Comparison of ENCODE assay signal across 10 mouse cellular contexts in the genomic region with DNA sequence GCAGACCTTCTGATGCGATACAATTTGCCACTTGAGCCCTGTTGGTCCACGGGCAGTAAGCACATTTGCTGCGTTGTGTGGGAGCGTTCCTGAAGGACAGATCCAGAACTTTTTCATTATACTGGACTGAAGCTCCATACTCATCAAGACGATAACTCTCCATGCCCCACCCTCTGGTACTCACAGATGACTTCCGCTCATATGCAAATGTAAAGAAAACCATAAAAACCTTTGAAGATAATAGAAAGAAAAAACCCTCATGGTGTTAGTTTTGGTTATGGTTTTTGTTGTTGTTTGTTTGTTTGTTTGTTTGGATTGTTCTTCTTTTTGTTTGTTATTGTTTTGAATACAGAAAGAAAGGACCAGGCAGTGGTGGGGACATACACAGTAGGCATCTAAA.
DNase-seq lines count a peak whose midpoint lies in the region; ATAC-seq lines count a peak whose summit lies in the region.
"Had no signal": no experiment of that assay in that cellular context is flagged by ENCODE, and none has a peak within 500 bp of the region (broad histone marks: within the 10 kb centered on the region; RNA-seq: fewer than 3 reads in every experiment).

No protein-coding gene starts in this region.

- no peaks in the 10 kb centered on the region for H3K27me3 ChIP-seq in heart, embryonic 14.5 days (ENCODE audit: control insufficient read depth, insufficient read depth, low read length)
- no peaks in the 10 kb centered on the region for H3K27me3 ChIP-seq in forebrain, embryonic 15.5 days
- H3K27me3 ChIP-seq in liver, embryonic 13.5 days, result peaks cover 5% of the 10 kb centered on the region; the same call in 1 of the 2 replicates

- H3K4me1 ChIP-seq in heart, embryonic 14.5 days (ENCODE audit: control insufficient read depth in 2 of 2, insufficient read depth in 2 of 2, low read length in 2 of 2), result peaks cover 24 to 29% of the 10 kb centered on the region in 2 experiments
- H3K4me1 ChIP-seq in forebrain, embryonic 15.5 days, result peaks cover 32% of the 10 kb centered on the region
- H3K4me1 ChIP-seq in liver, embryonic 13.5 days (replicated peaks), result peaks cover 33% of the 10 kb centered on the region

- 0 out of 4 replicates have a peak overlapping the region, but pooled peaks of 1 of the 2 experiments have one; percentile 72 for H3K27ac ChIP-seq in heart, embryonic 14.5 days (replicated peaks in 1 of 2; ENCODE audit: control insufficient read depth in 1 of 2, insufficient read depth in 1 of 2, low read depth in 2 of 2, low read length in 2 of 2)
- H3K27ac ChIP-seq in forebrain, embryonic 15.5 days (replicated peaks), result no peak overlapping the region
- H3K27ac ChIP-seq in liver, embryonic 13.5 days, result no peak overlapping the region

- peak overlapping the region in 1 of 2 experiments; percentile 44; a peak in 1 of 4 replicates for H3K4me3 ChIP-seq in heart, embryonic 14.5 days (ENCODE audit: control insufficient read depth in 1 of 2, insufficient read depth in 1 of 2, low read depth in 1 of 2, low read length in 2 of 2)
- H3K4me3 ChIP-seq in forebrain, embryonic 15.5 days, result no peak overlapping the region
- 0 out of 2 replicates have a peak overlapping the region, but pooled peaks have one; percentile 47 for H3K4me3 ChIP-seq in liver, embryonic 13.5 days (replicated peaks)

- H3K36me3 ChIP-seq in heart, embryonic 14.5 days (ENCODE audit: control insufficient read depth, insufficient read depth, low read length), result no peaks in the 10 kb centered on the region
- no peaks in the 10 kb centered on the region for H3K36me3 ChIP-seq in forebrain, embryonic 15.5 days
- H3K36me3 ChIP-seq in liver, embryonic 13.5 days, result no peaks in the 10 kb centered on the region

- no peaks in the 10 kb centered on the region for H3K9me3 ChIP-seq in heart, embryonic 14.5 days (ENCODE audit: control insufficient read depth, low read length)
- H3K9me3 ChIP-seq in forebrain, embryonic 15.5 days, result no peaks in the 10 kb centered on the region
- H3K9me3 ChIP-seq in liver, embryonic 13.5 days (replicated peaks), result no peaks in the 10 kb centered on the region

- 30% methylated on average over 6 of the region's 6 CpGs for whole genome bisulfite sequencing in heart, embryonic 14.5 days
- WGBS in forebrain, embryonic 15.5 days, result 43% methylated on average over 6 of the region's 6 CpGs
- 41% methylated on average over 6 of the region's 6 CpGs for WGBS in liver, embryonic 13.5 days (ENCODE audit: insufficient replicate concordance)

- peak overlapping the region; percentile 88 for H3K4me2 ChIP-seq in heart, embryonic 14.5 days (ENCODE audit: low read length)
- H3K4me2 ChIP-seq in forebrain, embryonic 15.5 days (replicated peaks), result peak overlapping the region; percentile 64
- peak overlapping the region; percentile 73 for H3K4me2 ChIP-seq in liver, embryonic 13.5 days

- H3K9ac ChIP-seq in heart, embryonic 14.5 days (ENCODE audit: low read length), result peak overlapping the region; percentile 32; the same call in 1 of the 2 replicates
- no peak overlapping the region for H3K9ac ChIP-seq in forebrain, embryonic 15.5 days (replicated peaks)
- H3K9ac ChIP-seq in liver, embryonic 13.5 days, result no peak overlapping the region

- ATAC-seq in heart, embryonic 14.5 days (ENCODE audit: insufficient number of reproducible peaks, insufficient read depth, low FRiP score, low read depth), result no peak
- ATAC-seq in forebrain, embryonic 15.5 days (replicated peaks), result no peak
- no peak for ATAC-seq in liver, embryonic 13.5 days (ENCODE audit: low read depth)

- DNase-seq in heart, adult 8-10 months (ENCODE audit: low spot score), result no peak
- DNase-seq in CD4-positive helper T cell, adult 2 months (ENCODE audit: low read depth, low spot score), result peak; percentile 13
- DNase-seq in liver, embryonic 13.5 days, result no peak
- DNase-seq in yolk sac, embryonic 10.5 days (ENCODE audit: low spot score), result no peak
- DNase-seq in frontal cortex, postnatal 14 days (ENCODE audit: low spot score in 2 of 2), result no peak
- no peak for DNase-seq in embryo, embryonic 9.5 days (ENCODE audit: extremely low spot score)
- DNase-seq: left cerebral cortex, postnatal 4 days; thymus, adult 18-20 months had no signal
